Mouse (Mus musculus): ENCODE data around the gene Ttll12.

Ttll12 gene

GRCm38 (mm10) chr15:83593702-83594512, 1.1 kb downstream of the Ttll12 start:
- in situ Hi-C loops (cut with MboI, MseI): loop anchor here (5.0 to 10.0 kb wide), 3 partner anchors 37 to 1249 kb away; no protein-coding TSS in a partner anchor

GRCm38 (mm10) chr15:83593189-83593585, 1.8 kb downstream of the Ttll12 start:
- in situ Hi-C loops (cut with MboI, MseI): loop anchor here (5.0 to 10.0 kb wide), 3 partner anchors 36 to 1248 kb away; no protein-coding TSS in a partner anchor

GRCm38 (mm10) chr15:83592260-83593188, 2.4 kb downstream of the Ttll12 start:
- in situ Hi-C loops (cut with MboI, MseI): loop anchor here (5.0 to 10.0 kb wide), 3 partner anchors 35 to 1248 kb away; no protein-coding TSS in a partner anchor

- in situ Hi-C loops (cut with MboI, MseI): loop anchor here (5.0 to 10.0 kb wide), 3 partner anchors 34 to 1247 kb away; no protein-coding TSS in a partner anchor
Measured at GRCm38 (mm10) chr15:83591758-83592157, 3.2 kb downstream of the Ttll12 start.

- in situ Hi-C loops (cut with MboI, MseI): loop anchor here (5.0 to 10.0 kb wide), 3 partner anchors 34 to 1246 kb away; no protein-coding TSS in a partner anchor
Measured at GRCm38 (mm10) chr15:83590841-83591240, 4.1 kb downstream of the Ttll12 start.

- in situ Hi-C loops (cut with MboI, MseI): no loop called here
Measured at GRCm38 (mm10) chr15:83584741-83585220, 10.2 kb downstream of the Ttll12 start.

GRCm38 (mm10) chr15:83583419-83584156, 11.4 kb downstream of the Ttll12 start:
- in situ Hi-C loops (cut with MboI, MseI): no loop called here

GRCm38 (mm10) chr15:83582931-83583330, 12.0 kb downstream of the Ttll12 start:
- in situ Hi-C loops (cut with MboI, MseI): no loop called here

- in situ Hi-C loops (cut with MboI, MseI): no loop called here
Measured at GRCm38 (mm10) chr15:83576651-83577050, 18.3 kb downstream of the Ttll12 start.

GRCm38 (mm10) chr15:83575543-83575942, 19.4 kb downstream of the Ttll12 start:
- in situ Hi-C loops (cut with MboI, MseI): no loop called here

GRCm38 (mm10) chr15:83574731-83575351, 20.1 kb downstream of the Ttll12 start:
- in situ Hi-C loops (cut with MboI, MseI): no loop called here

GRCm38 (mm10) chr15:83573606-83574005, 21.4 kb downstream of the Ttll12 start:
- in situ Hi-C loops (cut with MboI, MseI): no loop called here

GRCm38 (mm10) chr15:83572132-83572531, 22.8 kb downstream of the Ttll12 start:
- in situ Hi-C loops (cut with MboI, MseI): no loop called here

GRCm38 (mm10) chr15:83571636-83572035, 23.3 kb downstream of the Ttll12 start:
- in situ Hi-C loops (cut with MboI, MseI): no loop called here

- in situ Hi-C loops (cut with MboI, MseI): no loop called here
Measured at GRCm38 (mm10) chr15:83570641-83571040, 24.3 kb downstream of the Ttll12 start.

GRCm38 (mm10) chr15:83569682-83570081, 25.3 kb downstream of the Ttll12 start:
- in situ Hi-C loops (cut with MboI, MseI): loop anchor here (5.0 kb wide), 2 partner anchors 97 to 1768 kb away; partner anchors contain the start of gene Atxn10 (in 1 of the 2)

- in situ Hi-C loops (cut with MboI, MseI): loop anchor here (5.0 kb wide), 2 partner anchors 96 to 1769 kb away; partner anchors contain the start of gene Atxn10 (in 1 of the 2)
Measured at GRCm38 (mm10) chr15:83568544-83568943, 26.4 kb downstream of the Ttll12 start.

- in situ Hi-C loops (cut with MboI, MseI): loop anchor here (5.0 kb wide), 2 partner anchors 95 to 1770 kb away; partner anchors contain the start of gene Atxn10 (in 1 of the 2)
Measured at GRCm38 (mm10) chr15:83567728-83568127, 27.2 kb downstream of the Ttll12 start.

- in situ Hi-C loops (cut with MboI, MseI): loop anchor here (5.0 kb wide), 2 partner anchors 94 to 1771 kb away; partner anchors contain the start of gene Atxn10 (in 1 of the 2)
Measured at GRCm38 (mm10) chr15:83566006-83566405, 29.0 kb downstream of the Ttll12 start.

GRCm38 (mm10) chr15:83565434-83565833, 29.5 kb downstream of the Ttll12 start:
- in situ Hi-C loops (cut with MboI, MseI): loop anchor here (5.0 kb wide), 2 partner anchors 93 to 1772 kb away; partner anchors contain the start of gene Atxn10 (in 1 of the 2)
